Mouse (Mus musculus) lung, postnatal 0 days (tissue): ENCODE results near the gene Ramp2. TPM values are rescaled to one million over a fixed set of nuclear protein-coding genes. Genes with fewer than 3 reads are reported as not detected.

Source experiments
- ATAC-seq: fragments of 200-750 bp; cut with Nextera tagmentation; 2 replicates; pipeline ENCODE4 v1.8.0; 2017; ENCODE audit warnings: moderate library complexity
- DNase-seq: peaks from one replicate; pipeline ENCODE4 v3.0.0-alpha.2; 2016; ENCODE audit warnings: low spot score
- H3K27ac ChIP-seq: fragments of 300-500 bp; sonication (generic); 2 replicates; pipeline ENCODE4 v1.5.1; 2014; ENCODE audit warnings: antibody characterized with exemption, mild to moderate bottlenecking, low read length, mixed read lengths
- H3K27me3 ChIP-seq: fragments of 300-500 bp; sonication (generic); replicated peaks from 2 replicates; pipeline ENCODE4 v1.6.1; 2014; ENCODE audit warnings: low read length, mixed read lengths; ENCODE audit not compliant: insufficient read depth
- H3K36me3 ChIP-seq: fragments of 300-500 bp; sonication (generic); 2 replicates; pipeline ENCODE4 v1.6.1; 2014; ENCODE audit warnings: low read length, mixed read lengths; ENCODE audit not compliant: insufficient read depth
- H3K4me1 ChIP-seq: fragments of 300-500 bp; sonication (generic); 2 replicates; pipeline ENCODE4 v1.6.1; 2014; ENCODE audit warnings: antibody characterized with exemption, low read depth, low read length, mixed read lengths; ENCODE audit not compliant: insufficient read depth
- H3K4me2 ChIP-seq: fragments of 300-500 bp; sonication (generic); replicated peaks from 2 replicates; pipeline ENCODE4 v1.6.1; 2014; ENCODE audit warnings: low read depth, mild to moderate bottlenecking, low read length, moderate library complexity, mixed read lengths
- H3K4me3 ChIP-seq: fragments of 300-500 bp; sonication (generic); 2 replicates; pipeline ENCODE4 v1.5.1; 2014; ENCODE audit warnings: low read depth, low read length
- H3K9ac ChIP-seq: fragments of 300-500 bp; sonication (generic); replicated peaks from 2 replicates; pipeline ENCODE4 v1.6.1; 2014; ENCODE audit warnings: low read depth, mild to moderate bottlenecking
- H3K9me3 ChIP-seq: fragments of 300-500 bp; sonication (generic); 2 replicates; pipeline ENCODE4 v1.6.1; 2016; ENCODE audit warnings: low read length, mixed read lengths
- CTCF ChIP-seq: IDR thresholded peaks from 2 replicates; pipeline ENCODE4 v1.5.1; 2016; ENCODE audit warnings: antibody characterized with exemption, mild to moderate bottlenecking
- EP300 ChIP-seq: IDR thresholded peaks from 2 replicates; pipeline ENCODE4 v1.6.1; 2016; ENCODE audit warnings: antibody characterized with exemption, mild to moderate bottlenecking, control low read depth
- WGBS: fragments of 180-500 bp; shearing (Covaris S2); extraction: QIAGEN DNeasy Blood & Tissue Kit; methylation state at CpG from one replicate; pipeline ENCODE4 v1.1.7; 2014; 5-methylcytosine and 5-hydroxymethylcytosine counted together
- polyA plus RNA-seq: library from polyadenylated mRNA; unstranded; fragments of >200 nt; fragmentation: Nextera tagmentation; extraction: Ambion mirVana; gene quantifications from 2 replicates; pipeline ENCODE4 v1.2.1, GENCODE M21; 2015

Ramp2 gene
- polyA plus RNA-seq, 1 experiment from 2014 or later = 834 TPM

DNA sequence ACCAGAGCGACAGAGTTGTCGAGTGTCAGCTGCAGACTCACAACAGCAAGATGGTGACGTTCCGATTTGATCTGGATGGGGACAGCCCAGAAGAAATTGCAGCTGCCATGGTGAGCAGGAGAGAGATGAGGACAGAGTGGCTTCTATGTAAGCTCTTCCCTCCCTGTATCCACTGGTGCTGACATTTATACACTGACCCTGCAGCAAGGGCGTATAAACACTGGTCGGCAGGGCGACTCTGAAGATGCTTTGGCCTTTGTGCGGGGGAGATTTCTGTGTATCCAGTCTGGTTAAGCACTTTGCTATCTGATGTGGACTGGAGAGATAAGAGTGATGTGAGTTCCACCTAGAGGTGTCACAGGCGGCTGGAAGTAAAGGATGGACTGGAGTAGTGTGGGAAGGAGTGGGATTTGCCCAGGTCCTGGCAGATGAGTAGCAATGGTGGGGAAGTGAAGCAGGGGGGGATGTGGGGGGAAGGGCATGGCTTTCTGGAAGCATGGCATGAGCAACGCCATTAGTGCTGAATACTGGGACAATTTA, 23.8 kb downstream of the Ramp2 start:
- no peaks in the 10 kb centered on the region for H3K9me3 ChIP-seq
- H3K27me3 ChIP-seq = peaks cover 5% of the 10 kb centered on the region; the same call in 1 of the 2 replicates
- no peak overlapping the region for H3K27ac ChIP-seq
- no peaks in the 10 kb centered on the region for H3K36me3 ChIP-seq
- no peak overlapping the region for H3K4me2 ChIP-seq
- H3K4me3 ChIP-seq = no peak overlapping the region
- TF ChIP-seq CTCF (no peak), EP300 (no peak)
- no peak for DNase-seq
- WGBS = 10% methylated on average over 10 of the region's 10 CpGs
- no peak overlapping the region for H3K9ac ChIP-seq
- peak; percentile 30; the same call in 1 of the 2 replicates for ATAC-seq
- H3K4me1 ChIP-seq = peaks cover 6% of the 10 kb centered on the region; the same call in 1 of the 2 replicates

DNA sequence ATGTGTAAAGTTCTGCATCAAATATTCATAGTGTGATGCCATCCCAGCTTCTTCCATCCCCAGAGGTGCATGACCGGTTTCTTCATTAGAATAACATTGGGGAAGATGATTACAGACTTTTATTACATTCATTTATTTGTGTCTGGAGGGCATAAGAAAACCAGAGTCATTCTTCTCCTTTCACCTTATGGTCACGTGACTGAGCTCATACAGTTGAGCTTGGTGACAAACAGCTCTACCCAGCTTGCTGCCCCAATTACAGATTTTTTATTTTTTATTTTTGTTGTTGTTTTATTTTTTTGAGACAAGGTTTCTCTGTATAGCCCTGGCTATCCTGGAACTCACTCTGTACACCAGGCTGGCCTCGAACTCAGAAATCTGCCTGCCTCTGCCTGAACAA, 26.6 kb downstream of the Ramp2 start:
- ATAC-seq (no peak), DNase-seq (no peak)
- Histone ChIP-seq H3K27ac (no peak overlapping the region), H3K36me3 (no peaks in the 10 kb centered on the region), H3K27me3 (no peaks in the 10 kb centered on the region), H3K9me3 (no peaks in the 10 kb centered on the region), H3K4me3 (no peak overlapping the region), H3K9ac (no peak overlapping the region), H3K4me2 (no peak overlapping the region), H3K4me1 (peaks cover 6% of the 10 kb centered on the region; the same call in 1 of the 2 replicates)
- TF ChIP-seq EP300 = no peak
- TF ChIP-seq CTCF = no peak
- WGBS = 88% methylated on average over 3 of the region's 3 CpGs

GRCm38 (mm10) chr11:101275309-101275708, 29.5 kb downstream of the Ramp2 start:
- ATAC-seq (no peak), DNase-seq (no peak)
- H3K9me3 ChIP-seq = no peaks in the 10 kb centered on the region
- H3K4me2 ChIP-seq = no peak overlapping the region
- WGBS = 48% methylated on average over 4 of the region's 4 CpGs
- no peak overlapping the region for H3K4me3 ChIP-seq
- peaks cover 14% of the 10 kb centered on the region; the same call in 1 of the 2 replicates for H3K4me1 ChIP-seq
- no peaks in the 10 kb centered on the region for H3K36me3 ChIP-seq
- no peak for TF ChIP-seq EP300
- no peak overlapping the region for H3K27ac ChIP-seq
- H3K9ac ChIP-seq = no peak overlapping the region
- no peaks in the 10 kb centered on the region for H3K27me3 ChIP-seq

DNA sequence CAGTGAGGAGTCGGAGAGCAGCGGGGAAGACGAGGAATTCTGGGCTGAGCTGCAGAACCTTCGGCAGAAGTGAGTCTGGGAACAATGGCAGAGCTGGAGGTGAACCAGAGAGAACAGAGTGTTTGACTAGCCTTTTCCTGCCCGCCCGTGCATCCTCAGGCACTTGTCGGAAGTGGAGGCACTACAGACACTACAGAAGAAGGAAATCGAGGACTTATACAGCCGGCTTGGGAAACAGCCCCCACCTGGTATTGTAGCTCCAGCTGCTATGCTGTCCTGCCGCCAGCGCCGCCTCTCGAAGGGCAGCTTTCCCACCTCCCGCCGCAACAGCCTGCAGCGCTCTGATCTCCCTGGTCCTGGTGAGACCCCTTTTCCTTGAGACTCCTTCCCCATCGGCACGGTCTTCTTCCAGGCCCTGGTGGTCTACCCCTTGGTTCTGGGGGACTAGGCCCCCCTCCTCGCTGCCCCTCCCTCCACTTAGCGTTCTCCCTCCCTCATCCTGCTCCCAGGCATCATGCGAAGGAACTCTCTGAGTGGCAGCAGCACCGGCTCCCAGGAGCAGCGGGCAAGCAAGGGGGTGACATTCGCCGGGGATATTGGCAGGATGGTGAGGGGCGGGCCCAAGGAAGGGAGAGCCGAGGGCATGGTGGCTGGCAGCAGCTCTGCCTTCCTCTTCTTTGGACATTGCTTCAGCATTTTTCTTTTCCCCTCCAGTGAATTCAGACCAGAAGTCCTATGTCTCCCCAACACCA, 30.7 kb downstream of the Ramp2 start:
- ATAC-seq (0 out of 2 replicates have a peak, but pooled peaks have one; percentile 15), DNase-seq (peak; percentile 57)
- TF ChIP-seq CTCF (0 out of 2 replicates have a peak, but pooled peaks have one; percentile 2), EP300 (no peak)
- Histone ChIP-seq H3K9me3 (no peaks in the 10 kb centered on the region), H3K27me3 (no peaks in the 10 kb centered on the region), H3K4me3 (no peak overlapping the region), H3K4me2 (peak overlapping the region; percentile 36), H3K4me1 (peaks cover 14% of the 10 kb centered on the region; the same call in 1 of the 2 replicates), H3K36me3 (no peaks in the 10 kb centered on the region), H3K9ac (no peak overlapping the region; the same call in 1 of the 2 replicates), H3K27ac (peak overlapping the region; percentile 34; the same call in 1 of the 2 replicates)
- WGBS = 23% methylated on average over 26 of the region's 27 CpGs

DNA sequence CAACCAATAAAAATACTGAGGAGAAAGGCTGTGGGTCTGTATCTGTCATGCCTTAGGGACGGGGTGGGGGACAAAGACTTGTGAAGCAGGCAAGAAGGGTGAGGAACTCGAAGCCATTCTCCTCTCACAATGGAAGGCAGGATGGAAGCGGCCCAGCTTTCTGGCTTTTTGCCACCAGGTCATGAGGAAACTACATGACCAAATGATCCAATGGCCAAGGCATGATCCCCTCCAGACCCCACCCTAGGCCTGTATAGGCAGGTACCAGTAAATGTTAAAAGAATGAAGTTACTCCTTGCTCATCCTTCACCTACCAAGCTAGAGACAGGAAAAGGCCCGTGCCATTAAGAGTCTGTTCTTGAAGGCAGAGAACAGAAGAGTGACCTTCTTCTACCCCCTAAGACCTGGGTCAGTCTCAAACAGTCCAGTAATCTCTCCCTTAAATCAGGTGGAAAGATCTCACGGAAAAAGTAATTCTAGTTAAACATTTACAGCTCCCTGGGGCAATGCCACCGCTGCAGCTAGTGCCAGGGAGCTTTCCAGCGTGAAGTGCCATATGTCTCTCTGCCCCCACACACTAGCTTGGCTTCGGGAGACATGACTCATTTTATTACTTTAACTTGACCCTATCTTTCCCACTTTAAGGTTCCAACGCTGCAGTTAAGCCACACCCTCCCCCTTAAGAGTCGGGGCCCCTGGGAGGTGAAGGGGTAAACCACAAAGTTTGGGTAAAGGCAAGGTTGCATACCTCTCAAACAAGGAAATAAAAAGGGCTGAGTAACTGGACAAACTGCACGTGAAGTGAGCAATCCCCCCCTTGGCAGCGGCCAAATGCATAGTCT, 31.8 kb downstream of the Ramp2 start:
- TF ChIP-seq EP300 = peak; percentile 32
- no peak for TF ChIP-seq CTCF
- Histone ChIP-seq H3K9ac (peak overlapping the region; percentile 37; the same call in 1 of the 2 replicates), H3K36me3 (no peaks in the 10 kb centered on the region), H3K27me3 (no peaks in the 10 kb centered on the region), H3K27ac (peak overlapping the region; percentile 74), H3K4me1 (peaks cover 14% of the 10 kb centered on the region; the same call in 1 of the 2 replicates), H3K4me2 (peak overlapping the region; percentile 55), H3K4me3 (peak overlapping the region; percentile 64), H3K9me3 (no peaks in the 10 kb centered on the region)
- 46% methylated on average over 12 of the region's 12 CpGs for WGBS
- DNase-seq (peak; percentile 89), ATAC-seq (peak; percentile 65)
